Mouse (Mus musculus): ENCODE results near the gene Nol12. TPM values are rescaled to one million over a fixed set of nuclear protein-coding genes. Genes with fewer than 3 reads are reported as not detected.

Gene Nol12
- polyA plus RNA-seq, 1 experiment: 24.1 TPM

- H3K4me1 ChIP-seq (ENCODE audit: control insufficient read depth, insufficient read depth, low read length): no peaks in the 10 kb centered on the region
- DNase-seq: peak; percentile 73
- 12% methylated on average over 2 of the region's 2 CpGs for WGBS
- no peaks in the 10 kb centered on the region for H3K27me3 ChIP-seq (replicated peaks; ENCODE audit: control insufficient read depth, insufficient read depth, low read length)
- H3K27ac ChIP-seq (ENCODE audit: insufficient read depth, low read depth, low read length): no peak overlapping the region
- TF ChIP-seq POLR2A (IDR thresholded peaks at IDR 0.05; ENCODE audit: low read depth, low read length): no peak
- peak; percentile 88 for TF ChIP-seq CTCF (conservative IDR thresholded peaks at IDR 0.05; ENCODE audit: insufficient read depth, insufficient read length, low read depth, low read length)
- H3K36me3 ChIP-seq (ENCODE audit: control insufficient read depth, insufficient read depth, low read length): no peaks in the 10 kb centered on the region
- H3K4me3 ChIP-seq (ENCODE audit: insufficient read depth, low read depth, low read length): no peak overlapping the region
These were observed 28.2 kb downstream of the Nol12 start for GRCm38 (mm10) chr15:78962885-78963284.

GRCm38 (mm10) chr15:78971626-78972025, 36.9 kb downstream of the Nol12 start:
- H3K4me3 ChIP-seq (ENCODE audit: insufficient read depth, low read depth, low read length): no peak overlapping the region
- TF ChIP-seq CTCF (conservative IDR thresholded peaks at IDR 0.05; ENCODE audit: insufficient read depth, insufficient read length, low read depth, low read length) (no peak), POLR2A (IDR thresholded peaks at IDR 0.05; ENCODE audit: low read depth, low read length) (no peak)
- H3K4me1 ChIP-seq (ENCODE audit: control insufficient read depth, insufficient read depth, low read length): no peaks in the 10 kb centered on the region
- no peaks in the 10 kb centered on the region for H3K36me3 ChIP-seq (ENCODE audit: control insufficient read depth, insufficient read depth, low read length)
- no peak for DNase-seq
- no peaks in the 10 kb centered on the region for H3K27me3 ChIP-seq (replicated peaks; ENCODE audit: control insufficient read depth, insufficient read depth, low read length)
- 61% methylated on average over 6 of the region's 6 CpGs for WGBS
- no peak overlapping the region for H3K27ac ChIP-seq (ENCODE audit: insufficient read depth, low read depth, low read length)

GRCm38 (mm10) chr15:78973950-78974349, 39.2 kb downstream of the Nol12 start:
- H3K27ac ChIP-seq (ENCODE audit: insufficient read depth, low read depth, low read length): no peak overlapping the region
- no peak overlapping the region for H3K4me3 ChIP-seq (ENCODE audit: insufficient read depth, low read depth, low read length)
- no peaks in the 10 kb centered on the region for H3K4me1 ChIP-seq (ENCODE audit: control insufficient read depth, insufficient read depth, low read length)
- H3K36me3 ChIP-seq (ENCODE audit: control insufficient read depth, insufficient read depth, low read length): no peaks in the 10 kb centered on the region
- peak; percentile 18 for DNase-seq
- no peak; the same call in 1 of the 2 replicates for TF ChIP-seq CTCF (conservative IDR thresholded peaks at IDR 0.05; ENCODE audit: insufficient read depth, insufficient read length, low read depth, low read length)
- no peak for TF ChIP-seq POLR2A (IDR thresholded peaks at IDR 0.05; ENCODE audit: low read depth, low read length)
- 74% methylated on average over 7 of the region's 7 CpGs for WGBS
- H3K27me3 ChIP-seq (replicated peaks; ENCODE audit: control insufficient read depth, insufficient read depth, low read length): no peaks in the 10 kb centered on the region

GRCm38 (mm10) chr15:78977676-78978159, 43.0 kb downstream of the Nol12 start:
- WGBS: 93% methylated on average over 8 of the region's 8 CpGs
- DNase-seq: no peak
- TF ChIP-seq POLR2A (IDR thresholded peaks at IDR 0.05; ENCODE audit: low read depth, low read length) (no peak), CTCF (conservative IDR thresholded peaks at IDR 0.05; ENCODE audit: insufficient read depth, insufficient read length, low read depth, low read length) (no peak)
- peaks cover 4% of the 10 kb centered on the region; the same call in 1 of the 2 replicates for H3K4me1 ChIP-seq (ENCODE audit: control insufficient read depth, insufficient read depth, low read length)
- no peaks in the 10 kb centered on the region for H3K36me3 ChIP-seq (ENCODE audit: control insufficient read depth, insufficient read depth, low read length)
- H3K27ac ChIP-seq (ENCODE audit: insufficient read depth, low read depth, low read length): no peak overlapping the region
- no peaks in the 10 kb centered on the region for H3K27me3 ChIP-seq (replicated peaks; ENCODE audit: control insufficient read depth, insufficient read depth, low read length)
- H3K4me3 ChIP-seq (ENCODE audit: insufficient read depth, low read depth, low read length): no peak overlapping the region

- DNase-seq: peak; percentile 65
- H3K27ac ChIP-seq (ENCODE audit: insufficient read depth, low read depth, low read length): no peak overlapping the region
- H3K4me1 ChIP-seq (ENCODE audit: control insufficient read depth, insufficient read depth, low read length): peaks cover 4% of the 10 kb centered on the region; the same call in 1 of the 2 replicates
- 25% methylated on average over 4 of the region's 4 CpGs for WGBS
- no peak overlapping the region for H3K4me3 ChIP-seq (ENCODE audit: insufficient read depth, low read depth, low read length)
- no peaks in the 10 kb centered on the region for H3K36me3 ChIP-seq (ENCODE audit: control insufficient read depth, insufficient read depth, low read length)
- H3K27me3 ChIP-seq (replicated peaks; ENCODE audit: control insufficient read depth, insufficient read depth, low read length): no peaks in the 10 kb centered on the region
- no peak for TF ChIP-seq CTCF (conservative IDR thresholded peaks at IDR 0.05; ENCODE audit: insufficient read depth, insufficient read length, low read depth, low read length)
- TF ChIP-seq POLR2A (IDR thresholded peaks at IDR 0.05; ENCODE audit: low read depth, low read length): no peak
These were observed 44.1 kb downstream of the Nol12 start for GRCm38 (mm10) chr15:78978875-78979274.

- Histone ChIP-seq H3K36me3 (ENCODE audit: control insufficient read depth, insufficient read depth, low read length) (no peaks in the 10 kb centered on the region), H3K27ac (ENCODE audit: insufficient read depth, low read depth, low read length) (no peak overlapping the region), H3K27me3 (replicated peaks; ENCODE audit: control insufficient read depth, insufficient read depth, low read length) (no peaks in the 10 kb centered on the region), H3K4me3 (ENCODE audit: insufficient read depth, low read depth, low read length) (no peak overlapping the region), H3K4me1 (ENCODE audit: control insufficient read depth, insufficient read depth, low read length) (peaks cover 11% of the 10 kb centered on the region; the same call in 1 of the 2 replicates)
- no peak for DNase-seq
- 90% methylated on average over 4 of the region's 4 CpGs for WGBS
- TF ChIP-seq CTCF (conservative IDR thresholded peaks at IDR 0.05; ENCODE audit: insufficient read depth, insufficient read length, low read depth, low read length) (no peak), POLR2A (IDR thresholded peaks at IDR 0.05; ENCODE audit: low read depth, low read length) (no peak)
These were observed 45.4 kb downstream of the Nol12 start for GRCm38 (mm10) chr15:78980084-78980483.

- TF ChIP-seq CTCF (conservative IDR thresholded peaks at IDR 0.05; ENCODE audit: insufficient read depth, insufficient read length, low read depth, low read length) (no peak), POLR2A (IDR thresholded peaks at IDR 0.05; ENCODE audit: low read depth, low read length) (peak; percentile 83)
- H3K27me3 ChIP-seq (replicated peaks; ENCODE audit: control insufficient read depth, insufficient read depth, low read length): no peaks in the 10 kb centered on the region
- H3K36me3 ChIP-seq (ENCODE audit: control insufficient read depth, insufficient read depth, low read length): no peaks in the 10 kb centered on the region
- peaks cover 11% of the 10 kb centered on the region; the same call in 1 of the 2 replicates for H3K4me1 ChIP-seq (ENCODE audit: control insufficient read depth, insufficient read depth, low read length)
- DNase-seq: peak; percentile 95
- H3K4me3 ChIP-seq (ENCODE audit: insufficient read depth, low read depth, low read length): peak overlapping the region; percentile 98
- H3K27ac ChIP-seq (ENCODE audit: insufficient read depth, low read depth, low read length): peak overlapping the region; percentile 89
- WGBS: under 1% methylated on average over 67 of the region's 67 CpGs
These were observed 48.1 kb downstream of the Nol12 start for GRCm38 (mm10) chr15:78982658-78983435.
